Mouse (Mus musculus) naive thymus-derived CD4-positive, alpha-beta T cell, adult 2 months (primary cell): ENCODE measurements around the gene Atp2c1.

Source experiments
- DNase-seq: peaks from one replicate; pipeline ENCODE4 v3.0.0-alpha.2; 2011; ENCODE audit warnings: low read depth

The Atp2c1 gene

GRCm38 (mm10) chr9:105366199-105366598 is 160.9 kb downstream of the Atp2c1 start:
- DNase-seq = no peak

- no peak for DNase-seq
These were observed 163.4 kb downstream of the Atp2c1 start for GRCm38 (mm10) chr9:105363520-105364231.

GRCm38 (mm10) chr9:105362181-105362580 is 164.9 kb downstream of the Atp2c1 start:
- DNase-seq = no peak
